Mouse (Mus musculus) neutrophil, adult 83 days (primary cell): ENCODE results near the gene Spata3. TPM values are rescaled to one million over a fixed set of nuclear protein-coding genes. Genes with fewer than 3 reads are reported as not detected.

Experiments
- total RNA-seq, 2 experiments: library from RNA; stranded (reverse); gene quantifications; one replicate each; pipeline ENCODE4 v1.2.4; 2023

Spata3 gene
- not detected for total RNA-seq

DNA sequence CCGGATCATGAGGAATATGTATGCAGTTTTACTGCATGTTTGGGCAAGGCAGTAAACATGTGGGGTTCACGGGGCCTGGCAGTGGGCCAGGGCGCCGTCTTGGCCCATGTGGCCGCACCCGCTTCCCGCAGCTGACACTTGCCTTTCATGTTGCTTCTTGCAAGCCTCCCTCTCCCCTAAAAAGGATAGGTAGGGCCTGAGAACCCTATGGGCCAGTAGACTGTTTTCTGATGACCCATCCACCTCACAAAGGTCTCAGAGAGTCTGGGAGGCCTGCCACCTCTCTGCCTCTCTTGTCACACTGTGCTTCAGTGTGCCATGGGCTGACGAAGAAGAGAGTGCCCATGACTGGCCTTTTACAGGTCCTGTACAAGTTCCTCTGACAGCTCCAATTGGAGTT, at the start of gene Spata3:
TSS of gene Spata3 (plus strand) at position 301 of the 400 bp plus-strand sequence.

DNA sequence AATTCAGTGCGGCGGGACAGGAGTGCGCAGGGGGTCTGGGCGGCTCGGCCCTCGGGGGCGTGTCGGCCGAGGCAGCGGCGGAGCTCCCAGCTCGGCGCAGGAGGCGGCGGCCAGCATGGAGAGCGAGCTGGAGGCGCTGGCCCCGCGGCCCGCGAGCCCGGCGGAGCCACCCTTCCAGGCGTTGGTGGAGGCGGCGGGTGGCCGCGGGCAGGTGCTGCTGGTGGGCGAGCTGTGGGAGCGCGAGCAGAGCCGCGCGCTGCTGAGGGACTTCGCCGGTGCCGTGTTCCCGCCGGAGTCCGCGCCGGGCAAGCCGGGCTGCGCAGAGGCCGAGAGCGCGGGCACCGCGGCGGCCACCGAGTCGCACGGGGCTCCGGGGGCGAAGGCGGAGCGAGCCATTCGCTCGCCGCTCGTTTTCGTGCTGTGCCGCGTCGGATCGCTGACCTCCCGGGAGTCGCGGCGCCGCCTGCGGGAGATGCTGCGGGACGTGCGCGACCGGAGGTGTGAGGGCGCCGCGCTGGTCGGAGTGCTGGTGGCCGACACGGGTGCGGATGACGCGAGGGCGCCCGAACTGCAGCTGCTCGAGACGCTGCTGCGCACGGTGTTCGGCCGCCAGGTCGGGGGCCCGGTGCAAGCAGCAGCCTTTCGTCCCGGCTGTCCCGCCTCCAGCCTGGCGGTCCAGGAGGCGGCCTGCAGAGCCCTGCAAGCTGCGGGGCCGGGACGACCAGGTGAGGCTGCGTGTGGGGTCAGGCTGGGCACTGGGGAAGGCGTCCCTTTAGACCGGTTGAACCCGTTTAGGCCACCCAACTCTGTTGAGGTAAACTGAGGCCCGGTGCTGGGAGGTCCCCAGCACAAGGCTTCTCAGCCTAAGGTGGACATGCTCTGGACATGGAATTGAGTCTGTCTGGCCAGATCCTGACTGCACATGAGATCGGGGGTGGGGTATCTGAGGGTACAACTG, 29.5 kb downstream of the Spata3 start, which contains the start of gene 2810459M11Rik:
TSS of gene 2810459M11Rik (plus strand) at position 16 of the 958 bp plus-strand sequence.

DNA sequence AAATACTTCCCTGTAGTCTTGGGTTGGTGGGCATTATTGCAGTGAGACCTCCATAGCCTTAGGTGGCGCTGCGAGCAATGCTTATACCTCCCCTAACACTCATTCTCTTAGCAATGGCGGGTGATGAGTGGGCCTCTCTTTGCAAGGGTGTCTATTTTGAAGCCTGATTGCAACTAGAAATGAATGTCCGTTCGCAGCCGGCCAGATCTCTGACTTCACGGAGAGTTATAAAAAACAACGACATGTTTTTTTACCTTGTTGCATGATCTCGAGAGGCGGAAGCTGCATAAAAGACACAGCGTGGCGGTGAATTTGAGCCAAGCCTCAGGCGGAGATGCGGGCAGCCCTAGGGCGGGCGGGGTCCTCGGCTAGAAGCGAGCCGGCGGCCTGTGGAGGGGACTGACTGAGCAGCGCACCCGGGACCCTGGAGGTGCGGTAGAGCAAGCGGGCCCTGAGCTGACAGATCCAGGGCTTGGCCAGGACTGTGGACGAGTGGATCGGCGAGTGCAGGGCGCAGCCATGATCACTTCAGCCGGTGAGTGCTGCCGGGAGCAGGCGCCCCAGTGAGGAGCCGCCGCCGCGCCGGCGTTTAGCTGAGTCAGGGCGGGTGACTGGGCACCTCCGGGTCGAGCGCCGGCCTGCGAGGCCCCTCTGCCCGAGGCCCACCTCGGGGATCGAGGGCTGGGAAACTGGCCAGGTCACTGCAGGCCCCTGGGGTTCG, 47.8 kb downstream of the Spata3 start, which contains the start of gene Psmd1:
TSS of gene Psmd1 (plus strand) at position 117 of the 721 bp plus-strand sequence.

Other genes with a start within 250 kb of the Spata3 start
- gene A630001G21Rik, start 238.2 kb upstream of the Spata3 start, total RNA-seq, result 10 to 100 TPM; 24.1 to 35.2 TPM
- gene Cab39, start 223.4 kb upstream of the Spata3 start, total RNA-seq, result 10 to 100 TPM; 81.8 to 85.2 TPM
- gene Itm2c, start 122.5 kb upstream of the Spata3 start, total RNA-seq, result 10 to 100 TPM; 38.5 to 43.6 TPM
- not detected for gene 4933407L21Rik, start 88.3 kb upstream of the Spata3 start, total RNA-seq
- under 1 TPM in 1 of 2 experiments, not detected in 1; 0.35 TPM for gene Gpr55, start 55.8 kb upstream of the Spata3 start, total RNA-seq
- gene 2810459M11Rik, start 29.0 kb downstream of the Spata3 start, total RNA-seq, result not detected
- 10 to 100 TPM; 45.5 to 50.1 TPM for gene Psmd1, start 47.6 kb downstream of the Spata3 start, total RNA-seq
- gene Htr2b, start 95.2 kb downstream of the Spata3 start, total RNA-seq, result not detected
- gene Gm21972, start 116.8 kb downstream of the Spata3 start, total RNA-seq, result under 1 TPM in 1 of 2 experiments, not detected in 1; 0.57 TPM
- gene Armc9, start 138.0 kb downstream of the Spata3 start, total RNA-seq, result 1 to 10 TPM; 3.1 to 5.7 TPM